Mouse (Mus musculus) G1E (cell line): ENCODE data around the gene Larp4.

ENCODE experiments used
- CTCF ChIP-seq: IDR thresholded peaks from 2 replicates; pipeline ENCODE4 v1.5.1; 2012; ENCODE audit warnings: low read depth, low read length, inconsistent platforms, mixed read lengths
- GATA1 ChIP-seq: IDR thresholded peaks from 2 replicates; pipeline ENCODE4 v1.6.1; 2012; ENCODE audit warnings: borderline replicate concordance, low read length, inconsistent platforms, mixed read lengths
- GATA2 ChIP-seq: IDR thresholded peaks from 2 replicates; pipeline ENCODE4 v1.6.1; 2012; ENCODE audit warnings: low read depth, low read length, inconsistent platforms, borderline replicate concordance
- POLR2AphosphoS5 ChIP-seq: IDR thresholded peaks from 2 replicates; pipeline ENCODE4 v1.6.1; 2012; ENCODE audit warnings: low read depth, low read length, inconsistent platforms; ENCODE audit not compliant: insufficient replicate concordance
- TAL1 ChIP-seq: conservative IDR thresholded peaks from 2 replicates; pipeline ENCODE4 v1.6.1; 2012; ENCODE audit warnings: low read depth, low read length, inconsistent platforms, mixed read lengths

DNA sequence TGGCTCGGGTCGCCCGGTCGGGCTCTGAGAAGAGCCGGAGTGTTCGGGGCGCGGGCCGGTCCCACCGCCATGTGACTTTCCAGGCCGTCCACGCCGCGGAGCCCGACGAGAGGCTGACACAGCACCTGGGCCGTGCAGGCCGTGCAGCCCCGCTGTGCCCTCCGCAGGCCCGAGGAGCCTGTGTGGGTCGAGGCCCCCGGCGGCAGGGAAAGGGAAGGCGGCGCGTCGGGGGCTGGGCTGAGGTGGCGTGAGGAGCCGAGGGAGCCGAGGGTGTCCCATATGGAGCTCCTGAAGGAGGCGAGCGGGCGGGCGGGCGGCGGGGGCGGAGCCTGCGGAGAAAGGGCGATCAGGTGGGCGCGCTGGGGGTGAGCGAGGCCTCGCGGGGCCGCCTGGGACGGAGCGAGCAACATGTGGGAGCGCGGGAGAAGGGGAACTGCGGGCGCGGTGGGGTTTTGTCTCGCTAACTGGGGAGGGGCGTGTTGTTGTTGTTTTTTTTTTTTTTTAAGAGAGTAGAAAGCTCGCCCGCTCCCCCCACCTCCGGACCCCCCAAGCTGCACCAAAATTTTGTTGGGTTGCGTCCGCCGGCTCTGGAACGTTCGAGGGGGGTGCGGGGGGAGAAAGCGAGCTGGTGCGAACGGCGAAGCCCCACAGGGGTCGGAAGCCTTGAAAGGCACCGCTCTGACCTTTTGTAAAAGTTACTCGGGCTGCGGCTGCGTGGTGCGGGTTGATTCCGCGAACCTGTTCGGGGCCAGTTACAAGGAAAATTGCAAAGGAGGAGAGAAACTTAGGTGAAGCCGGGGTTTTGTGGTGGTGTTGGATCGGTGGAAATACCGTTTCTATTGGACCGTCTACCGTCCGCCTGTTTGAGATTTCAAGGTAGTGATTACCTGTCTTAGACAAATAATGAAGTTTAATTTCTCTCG is 3.4 kb downstream of the Larp4 start:
- TF ChIP-seq GATA1 (no peak), TAL1 (no peak), CTCF (no peak), GATA2 (no peak), POLR2AphosphoS5 (no peak)
